Mouse (Mus musculus) heart, adult 2 months (tissue): Measurements from ENCODE around the gene Tango2.

Experiments used
- CTCF ChIP-seq: fragments of 200-600 bp; IDR thresholded peaks from 2 replicates; pipeline ENCODE4 v1.8.1; 2022; ENCODE audit warnings: antibody characterized with exemption, mild to moderate bottlenecking, moderate library complexity
- POLR2A ChIP-seq: fragments of 200-500 bp; IDR thresholded peaks from 2 replicates; pipeline ENCODE4 v1.6.1; 2011; ENCODE audit warnings: mild to moderate bottlenecking, low read depth, low read length, control low read depth; ENCODE audit not compliant: insufficient read depth

GRCm38 (mm10) chr16:18345243-18345642 lies 2.7 kb downstream of the Tango2 start:
- TF ChIP-seq CTCF: peak; percentile 89
- TF ChIP-seq POLR2A: no peak
